Mouse (Mus musculus): ENCODE results near the gene Fn3k. TPM values are rescaled to one million over a fixed set of nuclear protein-coding genes. Genes with fewer than 3 reads are reported as not detected.

The Fn3k gene
- total and polyA plus RNA-seq, 3 experiments, result 0.07 to 0.27 TPM; not detected in 1

GRCm38 (mm10) chr11:121420830-121421552 is 13.7 kb upstream of the Fn3k start, which contains the start of gene Fn3krp (continued):
- TF ChIP-seq ZKSCAN1 (IDR thresholded peaks at IDR 0.05; ENCODE audit: low read depth, low read length) (no peak), MXI1 (IDR thresholded peaks at IDR 0.05; ENCODE audit: low read depth, low read length) (peak; percentile 45)

DNA sequence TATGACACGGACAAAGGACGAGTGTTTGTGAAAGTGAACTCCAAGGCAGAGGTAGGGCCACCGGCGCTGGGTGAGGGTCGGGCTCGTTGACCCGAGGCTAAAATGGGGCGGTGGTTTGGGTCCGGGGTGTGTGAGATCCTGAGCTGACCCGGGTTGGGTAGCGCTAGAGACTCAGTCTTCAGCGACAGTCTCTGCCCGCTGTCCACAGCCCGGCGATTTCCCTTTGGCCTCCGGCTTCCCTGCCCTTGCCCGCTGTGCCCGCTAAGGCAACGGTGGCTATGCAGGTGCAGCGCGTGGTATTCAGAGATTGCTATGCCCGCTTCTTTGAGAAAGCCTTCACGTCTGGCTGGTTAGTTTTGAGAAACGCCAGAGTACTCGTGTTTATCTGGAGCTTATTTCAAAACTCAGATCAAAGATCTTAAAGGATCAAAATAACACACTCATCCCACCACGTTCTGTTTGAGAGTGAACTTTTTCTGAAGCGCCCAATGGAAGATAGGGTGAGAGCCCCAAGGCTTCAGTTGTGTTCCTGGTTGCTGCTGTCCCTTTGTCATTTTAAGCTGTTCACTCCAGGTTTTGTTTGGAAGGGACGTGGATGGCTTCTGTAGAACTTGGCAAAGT is 13.1 kb upstream of the Fn3k start:
- H3K9me3 ChIP-seq (replicated peaks; ENCODE audit: insufficient read depth, low read length), result no peaks in the 10 kb centered on the region
- peaks cover 2 to 5% of the 10 kb centered on the region in 2 experiments for H3K4me1 ChIP-seq (ENCODE audit: control insufficient read depth in 1 of 2, insufficient read depth in 2 of 2, low read length in 2 of 2)
- H3K27me3 ChIP-seq (ENCODE audit: control insufficient read depth in 1 of 2, insufficient read depth in 2 of 2, low read length in 2 of 2), result no peaks in the 10 kb centered on the region
- peaks cover 0 to 11% of the 10 kb centered on the region in 2 experiments; a peak in 2 of 4 replicates for H3K36me3 ChIP-seq (ENCODE audit: control insufficient read depth in 1 of 2, insufficient read depth in 2 of 2, low read length in 2 of 2)
- H3K27ac ChIP-seq (ENCODE audit: control insufficient read depth, low read depth, low read length), result peak overlapping the region; percentile 17
- peaks cover 3% of the 10 kb centered on the region; the same call in 1 of the 2 replicates for H3K79me2 ChIP-seq (ENCODE audit: control insufficient read depth, insufficient read depth, low read length, poor library complexity)
- peak overlapping the region; percentile 83 for H3K9ac ChIP-seq (ENCODE audit: control insufficient read depth, low read depth, low read length, poor library complexity, severe bottlenecking)
- peak; percentile 80 for TF ChIP-seq MXI1 (IDR thresholded peaks at IDR 0.05; ENCODE audit: low read depth, low read length)
- TF ChIP-seq SIN3A (IDR thresholded peaks at IDR 0.05; ENCODE audit: low read length), result 0 out of 2 replicates have a peak, but pooled peaks have one; percentile 10
- peak; percentile 65; the same call in 1 of the 2 replicates for TF ChIP-seq MYC (IDR thresholded peaks at IDR 0.05; ENCODE audit: low read depth, low read length)
- TF ChIP-seq NELFE (IDR thresholded peaks at IDR 0.05; ENCODE audit: low read depth, low read length), result no peak
- 0 out of 4 replicates have a peak, but pooled peaks of 1 of the 2 experiments have one; percentile 25 for TF ChIP-seq EP300 (IDR thresholded peaks at IDR 0.05; ENCODE audit: low read depth in 1 of 2, low read length in 2 of 2)
- peak overlapping the region; percentile 91 to 94 for H3K4me3 ChIP-seq (ENCODE audit: control insufficient read depth in 1 of 2, insufficient read depth in 1 of 2, low read depth in 2 of 2, low read length in 2 of 2)
- DNase-seq (ENCODE audit: low read depth, low spot score), result peak; percentile 70

- peaks cover 10 to 18% of the 10 kb centered on the region in 2 experiments for H3K4me1 ChIP-seq (ENCODE audit: control insufficient read depth in 1 of 2, insufficient read depth in 2 of 2, low read length in 2 of 2)
- no peak overlapping the region for H3K27ac ChIP-seq (ENCODE audit: control insufficient read depth, low read depth, low read length)
- no peaks in the 10 kb centered on the region for H3K79me2 ChIP-seq (ENCODE audit: control insufficient read depth, insufficient read depth, low read length, poor library complexity)
- H3K27me3 ChIP-seq (ENCODE audit: control insufficient read depth in 1 of 2, insufficient read depth in 2 of 2, low read length in 2 of 2), result no peaks in the 10 kb centered on the region
- H3K9me3 ChIP-seq (replicated peaks; ENCODE audit: insufficient read depth, low read length), result no peaks in the 10 kb centered on the region
- H3K36me3 ChIP-seq (ENCODE audit: control insufficient read depth in 1 of 2, insufficient read depth in 2 of 2, low read length in 2 of 2), result peaks cover 0 to 16% of the 10 kb centered on the region in 2 experiments; a peak in 3 of 4 replicates
- no peak overlapping the region for H3K9ac ChIP-seq (ENCODE audit: control insufficient read depth, low read depth, low read length, poor library complexity, severe bottlenecking)
- TF ChIP-seq MEF2A (IDR thresholded peaks at IDR 0.05; ENCODE audit: extremely low read depth, insufficient replicate concordance, low read depth, low read length, poor library complexity, severe bottlenecking) (no peak), MAX (IDR thresholded peaks at IDR 0.05; ENCODE audit: low read length) (peak; percentile 81), TBP (IDR thresholded peaks at IDR 0.05; ENCODE audit: low read depth, low read length) (no peak), EP300 (IDR thresholded peaks at IDR 0.05; ENCODE audit: low read depth in 1 of 2, low read length in 2 of 2) (peak; percentile 59 to 77), HCFC1 (IDR thresholded peaks at IDR 0.05; ENCODE audit: low read depth, low read length) (0 out of 2 replicates have a peak, but pooled peaks have one; percentile 24), JUND (IDR thresholded peaks at IDR 0.05; ENCODE audit: low read depth, low read length) (no peak), MYC (IDR thresholded peaks at IDR 0.05; ENCODE audit: low read depth, low read length) (0 out of 2 replicates have a peak, but pooled peaks have one; percentile 54), NRF1 (IDR thresholded peaks at IDR 0.05; ENCODE audit: insufficient read depth, low read depth, low read length, poor library complexity, severe bottlenecking) (no peak), BHLHE40 (IDR thresholded peaks at IDR 0.05; ENCODE audit: borderline replicate concordance, low read depth, low read length) (peak; percentile 81), MAZ (IDR thresholded peaks at IDR 0.05; ENCODE audit: low read depth, low read length) (0 out of 2 replicates have a peak, but pooled peaks have one; percentile 13), USF1 (IDR thresholded peaks at IDR 0.05; ENCODE audit: low read depth, low read length) (peak; percentile 33; the same call in 1 of the 2 replicates), ETS1 (IDR thresholded peaks at IDR 0.05; ENCODE audit: low read depth, low read length) (peak; percentile 100), POLR2AphosphoS5 (IDR thresholded peaks at IDR 0.05; ENCODE audit: borderline replicate concordance, low read depth, low read length) (no peak), ZNF384 (IDR thresholded peaks at IDR 0.05; ENCODE audit: low read depth, low read length) (no peak), MXI1 (IDR thresholded peaks at IDR 0.05; ENCODE audit: low read depth, low read length) (peak; percentile 96), RAD21 (IDR thresholded peaks at IDR 0.05; ENCODE audit: low read depth, low read length) (no peak), TCF12 (IDR thresholded peaks at IDR 0.05; ENCODE audit: low read depth, low read length) (peak; percentile 85), SIN3A (IDR thresholded peaks at IDR 0.05; ENCODE audit: low read length) (peak; percentile 100), GATA1 (IDR thresholded peaks at IDR 0.05; ENCODE audit: low read depth, low read length) (peak; percentile 87), USF2 (IDR thresholded peaks at IDR 0.05; ENCODE audit: borderline replicate concordance in 1 of 2, insufficient read depth in 1 of 2, low read depth in 1 of 2, low read length in 2 of 2) (no peak)
- peak; percentile 67 for DNase-seq (ENCODE audit: low read depth, low spot score)
- no peak overlapping the region for H3K4me3 ChIP-seq (ENCODE audit: control insufficient read depth in 1 of 2, insufficient read depth in 1 of 2, low read depth in 2 of 2, low read length in 2 of 2)
These were observed 1.3 kb upstream of the Fn3k start for GRCm38 (mm10) chr11:121433397-121433796.

Measured in MEL (cell line).